Mouse (Mus musculus): Measurements from ENCODE around the gene Gga1. TPM values are rescaled to one million over a fixed set of nuclear protein-coding genes. Genes with fewer than 3 reads are reported as not detected.
A peak's percentile ranks its signal among the peaks of the same experiment; 100 is the strongest.
"Not testable (repeated sequence)": the region's sequence is repeated elsewhere in the genome, so short reads cannot be mapped to it uniquely, and the experiment has no call there.

Gene Gga1
- polyA plus RNA-seq, 1 experiment, result 56.5 TPM

DNA sequence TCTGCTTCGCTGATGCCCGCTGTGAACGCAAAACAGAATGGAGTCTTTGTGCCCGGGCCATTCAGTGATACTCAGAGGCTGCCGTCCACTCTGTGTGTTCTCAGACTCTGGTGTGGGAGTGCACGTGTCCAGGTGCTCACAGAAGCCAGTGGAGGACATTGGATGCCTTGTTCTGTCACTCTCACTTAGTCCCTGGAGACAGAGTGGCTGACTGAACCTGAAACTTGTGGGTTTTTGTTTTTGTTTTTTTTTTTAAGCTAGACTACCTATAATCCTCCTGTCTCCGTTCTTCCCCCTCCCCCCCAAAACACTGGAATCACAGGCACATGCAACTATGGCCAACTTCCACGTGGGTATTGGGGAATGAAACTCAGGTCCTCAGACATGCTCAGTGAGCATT is 30.6 kb upstream of the Gga1 start:
- H3K27me3 ChIP-seq (replicated peaks; ENCODE audit: control insufficient read depth, insufficient read depth, low read length), result no peaks in the 10 kb centered on the region
- WGBS, result 44% methylated on average over 8 of the region's 8 CpGs
- TF ChIP-seq CTCF (conservative IDR thresholded peaks at IDR 0.05; ENCODE audit: insufficient read depth, insufficient read length, low read depth, low read length) (no peak), POLR2A (IDR thresholded peaks at IDR 0.05; ENCODE audit: low read depth, low read length) (no peak)
- H3K36me3 ChIP-seq (ENCODE audit: control insufficient read depth, insufficient read depth, low read length), result no peaks in the 10 kb centered on the region
- no peak for DNase-seq
- H3K4me3 ChIP-seq (ENCODE audit: insufficient read depth, low read depth, low read length), result 0 out of 2 replicates have a peak overlapping the region, but pooled peaks have one; percentile 11
- H3K27ac ChIP-seq (ENCODE audit: insufficient read depth, low read depth, low read length), result peak overlapping the region; percentile 91
- peaks cover 8% of the 10 kb centered on the region; the same call in 1 of the 2 replicates for H3K4me1 ChIP-seq (ENCODE audit: control insufficient read depth, insufficient read depth, low read length)

DNA sequence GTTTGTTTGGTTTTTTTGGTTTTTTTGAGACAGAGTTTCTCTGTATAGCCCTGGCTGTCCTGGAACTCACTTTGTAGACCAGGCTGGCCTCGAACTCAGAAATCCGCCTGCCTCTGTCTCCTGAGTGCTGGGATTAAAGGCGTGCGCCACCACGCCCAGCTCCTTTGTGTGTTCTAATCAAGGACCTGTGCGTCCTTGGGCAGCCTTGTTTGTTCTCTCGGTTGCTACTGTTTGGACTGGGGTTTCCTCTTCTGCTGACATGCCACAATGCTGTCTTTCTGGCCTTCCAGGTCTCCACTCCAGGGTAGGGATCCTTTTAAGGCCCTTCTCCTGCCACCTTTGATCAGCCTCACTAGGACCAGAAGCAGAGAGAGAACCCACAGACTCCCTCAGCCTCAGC is 30.2 kb upstream of the Gga1 start:
- H3K36me3 ChIP-seq (ENCODE audit: control insufficient read depth, insufficient read depth, low read length); H3K4me3 ChIP-seq (ENCODE audit: insufficient read depth, low read depth, low read length); H3K27me3 ChIP-seq (replicated peaks; ENCODE audit: control insufficient read depth, insufficient read depth, low read length); DNase-seq; H3K27ac ChIP-seq (ENCODE audit: insufficient read depth, low read depth, low read length); H3K4me1 ChIP-seq (ENCODE audit: control insufficient read depth, insufficient read depth, low read length): not testable (repeated sequence)
- 83% methylated on average over 7 of the region's 7 CpGs for whole genome bisulfite sequencing

DNA sequence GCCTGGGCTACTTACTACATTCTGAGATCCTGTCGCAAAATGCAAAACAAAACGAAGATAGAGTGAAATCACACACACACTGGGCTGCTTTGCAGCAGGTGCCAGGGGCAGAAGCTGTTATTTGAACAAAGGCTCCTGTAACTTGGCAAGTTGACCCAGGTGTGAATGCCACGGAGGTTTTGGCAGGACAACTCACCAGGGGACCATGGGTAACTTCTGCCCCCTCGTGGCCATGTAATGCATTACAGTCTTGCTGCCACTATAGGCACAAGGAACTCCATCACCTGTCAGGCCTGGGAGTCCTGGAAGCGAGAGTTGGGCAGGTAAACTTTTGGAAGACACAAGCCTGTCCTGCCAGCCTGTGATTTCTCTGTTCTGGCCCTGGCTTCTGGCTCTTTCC is 28.5 kb upstream of the Gga1 start:
- peak; percentile 92 for DNase-seq
- Histone ChIP-seq H3K4me1 (ENCODE audit: control insufficient read depth, insufficient read depth, low read length) (0 out of 2 replicates have a peak, but pooled peaks cover 7% of the 10 kb centered on the region), H3K4me3 (ENCODE audit: insufficient read depth, low read depth, low read length) (no peak overlapping the region), H3K36me3 (ENCODE audit: control insufficient read depth, insufficient read depth, low read length) (no peaks in the 10 kb centered on the region), H3K27ac (ENCODE audit: insufficient read depth, low read depth, low read length) (no peak overlapping the region), H3K27me3 (replicated peaks; ENCODE audit: control insufficient read depth, insufficient read depth, low read length) (no peaks in the 10 kb centered on the region)
- 22% methylated on average over 5 of the region's 5 CpGs for WGBS
- peak; percentile 98 for TF ChIP-seq CTCF (conservative IDR thresholded peaks at IDR 0.05; ENCODE audit: insufficient read depth, insufficient read length, low read depth, low read length)
- TF ChIP-seq POLR2A (IDR thresholded peaks at IDR 0.05; ENCODE audit: low read depth, low read length), result no peak

DNA sequence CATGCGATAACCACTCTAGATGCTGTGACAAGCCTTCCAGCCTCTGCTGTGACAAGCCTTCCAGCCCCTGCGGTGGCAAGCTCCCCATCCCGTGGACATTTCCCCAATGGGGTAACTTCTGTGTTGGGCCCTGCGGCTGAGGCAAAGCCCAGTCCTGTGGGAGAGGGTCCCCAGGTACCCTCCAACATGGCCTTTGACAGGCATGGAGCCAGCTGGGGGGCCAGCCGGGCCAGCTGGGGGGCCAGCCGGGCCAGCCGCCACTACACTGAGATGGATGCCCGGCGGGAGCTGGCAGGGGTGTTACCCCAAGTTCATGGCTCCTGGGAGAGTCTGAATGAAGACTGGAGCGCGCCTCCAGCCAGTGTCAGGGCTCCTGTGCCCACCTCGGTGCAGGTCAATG is 27.5 kb upstream of the Gga1 start:
- H3K36me3 ChIP-seq (ENCODE audit: control insufficient read depth, insufficient read depth, low read length), result no peaks in the 10 kb centered on the region
- 74% methylated on average over 12 of the region's 12 CpGs for WGBS
- 0 out of 2 replicates have a peak, but pooled peaks cover 7% of the 10 kb centered on the region for H3K4me1 ChIP-seq (ENCODE audit: control insufficient read depth, insufficient read depth, low read length)
- no peak overlapping the region for H3K4me3 ChIP-seq (ENCODE audit: insufficient read depth, low read depth, low read length)
- TF ChIP-seq CTCF (conservative IDR thresholded peaks at IDR 0.05; ENCODE audit: insufficient read depth, insufficient read length, low read depth, low read length), result no peak
- TF ChIP-seq POLR2A (IDR thresholded peaks at IDR 0.05; ENCODE audit: low read depth, low read length), result no peak
- H3K27me3 ChIP-seq (replicated peaks; ENCODE audit: control insufficient read depth, insufficient read depth, low read length), result no peaks in the 10 kb centered on the region
- H3K27ac ChIP-seq (ENCODE audit: insufficient read depth, low read depth, low read length), result no peak overlapping the region
- no peak for DNase-seq

DNA sequence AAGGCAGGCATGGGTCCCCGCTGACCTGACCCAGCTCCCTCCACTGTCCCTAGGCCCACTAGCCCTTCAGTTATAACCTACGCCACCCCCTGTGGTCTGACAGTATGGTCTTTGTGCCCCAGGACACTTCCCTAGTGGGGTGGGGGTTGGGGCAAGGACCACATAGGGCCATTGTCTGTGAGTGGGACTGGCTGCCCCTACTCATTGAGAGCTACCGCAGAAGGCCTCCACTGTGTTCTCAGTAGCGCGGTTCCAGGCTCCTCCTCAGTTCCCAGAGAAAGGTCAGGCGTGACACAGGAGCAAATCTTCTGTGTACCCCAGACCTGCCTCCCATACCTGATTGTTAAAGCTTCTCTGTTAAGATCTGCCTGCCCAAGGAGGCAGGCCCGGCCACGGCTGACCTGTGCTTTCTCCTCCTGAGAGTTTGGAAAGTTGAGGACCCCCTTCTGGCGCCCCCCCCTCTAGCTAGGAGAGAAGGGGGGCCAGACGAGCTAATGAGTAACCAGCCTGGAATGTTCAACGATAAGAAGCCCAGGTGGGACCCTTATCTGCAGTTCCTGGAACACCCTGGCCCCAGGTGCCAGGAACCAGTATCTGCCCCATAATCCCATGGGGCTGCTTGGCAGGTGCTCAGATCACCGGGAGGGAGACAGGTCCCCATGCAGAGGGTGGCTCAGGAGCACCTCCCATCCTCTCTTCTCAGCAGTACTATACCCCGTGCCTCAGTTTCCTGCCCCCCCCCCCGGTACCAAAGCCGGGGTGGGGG is 26.7 kb upstream of the Gga1 start:
- H3K4me3 ChIP-seq (ENCODE audit: insufficient read depth, low read depth, low read length), result no peak overlapping the region

DNA sequence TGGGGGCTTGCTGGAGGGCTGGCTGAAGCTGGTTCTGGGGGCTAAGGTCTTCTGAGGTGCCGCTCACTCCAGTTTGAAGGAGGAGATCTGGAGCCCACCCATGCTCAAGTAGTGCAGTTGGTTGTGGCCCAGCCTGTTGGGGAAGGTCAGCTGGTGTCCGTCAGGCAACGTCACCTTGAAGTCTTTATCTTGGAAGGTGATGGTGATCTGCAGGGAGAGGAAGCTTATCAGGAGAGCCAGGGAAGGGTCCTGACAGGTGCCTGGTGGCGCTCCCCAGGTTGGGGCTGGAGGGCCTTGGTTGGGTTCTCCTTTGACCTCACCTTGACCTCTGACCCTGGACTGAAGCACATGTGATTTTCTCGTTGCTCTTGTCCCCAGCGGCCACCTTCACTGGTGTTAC is 26.0 kb upstream of the Gga1 start:
- Histone ChIP-seq H3K27me3 (replicated peaks; ENCODE audit: control insufficient read depth, insufficient read depth, low read length) (no peaks in the 10 kb centered on the region), H3K27ac (ENCODE audit: insufficient read depth, low read depth, low read length) (0 out of 2 replicates have a peak overlapping the region, but pooled peaks have one; percentile 8), H3K4me3 (ENCODE audit: insufficient read depth, low read depth, low read length) (no peak overlapping the region), H3K4me1 (ENCODE audit: control insufficient read depth, insufficient read depth, low read length) (0 out of 2 replicates have a peak, but pooled peaks cover 7% of the 10 kb centered on the region), H3K36me3 (ENCODE audit: control insufficient read depth, insufficient read depth, low read length) (no peaks in the 10 kb centered on the region)
- TF ChIP-seq POLR2A (IDR thresholded peaks at IDR 0.05; ENCODE audit: low read depth, low read length) (no peak), CTCF (conservative IDR thresholded peaks at IDR 0.05; ENCODE audit: insufficient read depth, insufficient read length, low read depth, low read length) (no peak)
- DNase-seq, result no peak
- 64% methylated on average over 6 of the region's 6 CpGs for WGBS

More for the DNA sequence above, 26.7 kb upstream of the Gga1 start:
- Histone ChIP-seq H3K27ac (ENCODE audit: insufficient read depth, low read depth, low read length) (peak overlapping the region; percentile 18), H3K27me3 (replicated peaks; ENCODE audit: control insufficient read depth, insufficient read depth, low read length) (no peaks in the 10 kb centered on the region), H3K4me1 (ENCODE audit: control insufficient read depth, insufficient read depth, low read length) (0 out of 2 replicates have a peak, but pooled peaks cover 7% of the 10 kb centered on the region), H3K36me3 (ENCODE audit: control insufficient read depth, insufficient read depth, low read length) (no peaks in the 10 kb centered on the region)
- TF ChIP-seq POLR2A (IDR thresholded peaks at IDR 0.05; ENCODE audit: low read depth, low read length) (no peak), CTCF (conservative IDR thresholded peaks at IDR 0.05; ENCODE audit: insufficient read depth, insufficient read length, low read depth, low read length) (no peak)
- 59% methylated on average over 15 of the region's 15 CpGs for WGBS
- DNase-seq, result no peak

DNA sequence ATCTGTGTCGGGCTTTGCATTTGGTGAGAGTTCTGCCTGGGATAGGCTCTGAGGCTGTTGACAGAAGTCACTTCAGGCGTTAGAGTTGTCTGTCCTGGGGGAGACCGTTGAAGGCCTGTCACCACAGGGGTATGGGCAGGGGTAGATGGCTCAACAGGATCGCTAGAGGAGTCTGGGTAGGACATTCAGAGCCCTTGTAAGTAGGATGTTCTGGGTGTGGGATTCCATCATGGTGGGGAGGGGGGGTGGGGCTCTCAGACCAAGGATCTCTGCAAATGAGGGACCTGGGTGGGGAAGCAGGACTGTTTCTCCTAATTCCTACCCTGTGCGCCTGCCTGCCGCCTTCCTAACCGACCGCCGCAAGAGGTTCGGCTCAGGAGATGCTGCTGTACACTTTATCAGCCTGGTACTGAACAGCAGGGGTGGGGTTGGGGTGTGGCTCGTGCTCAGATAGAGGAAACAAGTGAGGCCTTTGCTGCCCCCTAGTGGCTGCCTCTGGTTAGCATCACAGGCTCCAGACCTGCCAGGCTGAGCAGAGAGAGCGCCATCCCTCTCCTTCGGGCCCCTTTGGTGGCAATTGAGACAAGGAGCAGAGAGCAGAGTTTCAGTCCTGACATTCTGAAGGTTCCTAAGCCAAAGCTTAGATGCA is 25.4 kb upstream of the Gga1 start:
- Histone ChIP-seq H3K4me3 (ENCODE audit: insufficient read depth, low read depth, low read length) (no peak overlapping the region), H3K4me1 (ENCODE audit: control insufficient read depth, insufficient read depth, low read length) (0 out of 2 replicates have a peak, but pooled peaks cover 3% of the 10 kb centered on the region), H3K36me3 (ENCODE audit: control insufficient read depth, insufficient read depth, low read length) (no peaks in the 10 kb centered on the region), H3K27ac (ENCODE audit: insufficient read depth, low read depth, low read length) (0 out of 2 replicates have a peak overlapping the region, but pooled peaks have one; percentile 8), H3K27me3 (replicated peaks; ENCODE audit: control insufficient read depth, insufficient read depth, low read length) (no peaks in the 10 kb centered on the region)
- WGBS, result 13% methylated on average over 13 of the region's 13 CpGs
- no peak for TF ChIP-seq POLR2A (IDR thresholded peaks at IDR 0.05; ENCODE audit: low read depth, low read length)
- TF ChIP-seq CTCF (conservative IDR thresholded peaks at IDR 0.05; ENCODE audit: insufficient read depth, insufficient read length, low read depth, low read length), result peak; percentile 90
- peak; percentile 94 for DNase-seq

Data from kidney, adult 2 months (tissue).